Mouse (Mus musculus): ENCODE results near the gene AU040320.

The AU040320 gene

DNA sequence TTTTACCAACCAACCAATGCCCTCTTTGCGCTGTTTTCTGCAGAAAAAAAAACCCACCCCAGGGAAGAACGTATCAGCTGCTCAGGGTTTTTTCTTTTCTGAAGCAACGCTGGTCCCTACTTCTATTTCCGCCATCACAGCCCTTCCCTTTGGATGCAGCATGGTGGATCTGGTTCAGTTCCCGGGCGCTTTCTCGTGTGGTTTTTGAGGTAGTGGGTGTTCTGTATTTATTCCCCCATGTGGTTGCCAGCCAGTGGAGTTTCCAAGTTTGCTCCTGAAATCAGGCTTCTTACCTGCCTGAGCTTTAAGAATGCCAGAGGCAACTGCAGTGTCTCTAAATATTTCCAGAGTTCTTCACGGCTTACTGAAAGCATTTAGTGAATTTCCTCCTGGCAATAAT is 29.2 kb downstream of the AU040320 start:
- DNase-seq (ENCODE audit: low read depth in 1 of 2, low spot score in 2 of 2) = no peak

- no peak for DNase-seq (ENCODE audit: low read depth in 1 of 2, low spot score in 2 of 2)
Observed at GRCm38 (mm10) chr4:126782996-126783395, 29.7 kb downstream of the AU040320 start.

DNA sequence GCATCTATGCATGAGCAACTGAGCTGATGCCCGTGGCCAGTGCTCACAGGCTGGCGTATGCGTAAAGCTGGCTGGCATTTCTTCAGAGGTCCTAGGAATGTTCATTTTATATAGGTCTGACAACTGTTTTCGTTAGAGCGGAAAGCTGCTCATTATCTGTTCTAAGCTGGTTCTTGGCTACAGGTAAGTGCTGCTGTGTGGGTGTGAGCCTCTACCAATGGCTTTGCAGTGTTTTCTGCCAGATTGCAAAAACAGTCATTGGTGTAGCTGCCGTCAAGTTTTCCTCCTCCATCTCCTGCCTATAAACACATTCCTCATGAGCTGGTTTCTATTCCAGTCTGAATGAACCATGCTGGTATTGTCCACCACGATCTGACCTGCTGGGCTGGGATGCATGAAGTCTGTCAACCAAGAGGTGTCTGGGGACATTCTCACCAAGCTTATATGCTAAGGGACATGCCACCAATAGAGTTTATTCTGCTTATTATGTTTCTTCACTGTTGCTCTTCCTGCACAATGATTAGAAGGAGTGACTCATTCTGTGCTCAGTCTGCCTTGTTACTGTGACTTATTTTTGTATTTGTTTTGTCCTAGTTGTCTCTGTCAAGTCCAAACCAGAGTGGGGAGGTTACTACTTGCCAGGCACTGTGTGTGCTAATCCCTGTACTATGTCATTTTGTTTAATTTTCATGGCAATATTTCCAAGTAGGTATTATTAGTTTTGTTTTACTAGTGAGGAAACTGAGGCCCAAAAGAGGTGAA is 39.2 kb downstream of the AU040320 start:
- DNase-seq (ENCODE audit: low read depth in 1 of 2, low spot score in 2 of 2) = no peak

- no peak for DNase-seq (ENCODE audit: low read depth in 1 of 2, low spot score in 2 of 2)
Observed at GRCm38 (mm10) chr4:126802174-126802573, 48.8 kb downstream of the AU040320 start.

GRCm38 (mm10) chr4:126803268-126803873 is 50.0 kb downstream of the AU040320 start:
- no peak for DNase-seq (ENCODE audit: low read depth in 1 of 2, low spot score in 2 of 2)

- no peak for DNase-seq (ENCODE audit: low read depth in 1 of 2, low spot score in 2 of 2)
Observed at GRCm38 (mm10) chr4:126805741-126806140, 52.4 kb downstream of the AU040320 start.

DNA sequence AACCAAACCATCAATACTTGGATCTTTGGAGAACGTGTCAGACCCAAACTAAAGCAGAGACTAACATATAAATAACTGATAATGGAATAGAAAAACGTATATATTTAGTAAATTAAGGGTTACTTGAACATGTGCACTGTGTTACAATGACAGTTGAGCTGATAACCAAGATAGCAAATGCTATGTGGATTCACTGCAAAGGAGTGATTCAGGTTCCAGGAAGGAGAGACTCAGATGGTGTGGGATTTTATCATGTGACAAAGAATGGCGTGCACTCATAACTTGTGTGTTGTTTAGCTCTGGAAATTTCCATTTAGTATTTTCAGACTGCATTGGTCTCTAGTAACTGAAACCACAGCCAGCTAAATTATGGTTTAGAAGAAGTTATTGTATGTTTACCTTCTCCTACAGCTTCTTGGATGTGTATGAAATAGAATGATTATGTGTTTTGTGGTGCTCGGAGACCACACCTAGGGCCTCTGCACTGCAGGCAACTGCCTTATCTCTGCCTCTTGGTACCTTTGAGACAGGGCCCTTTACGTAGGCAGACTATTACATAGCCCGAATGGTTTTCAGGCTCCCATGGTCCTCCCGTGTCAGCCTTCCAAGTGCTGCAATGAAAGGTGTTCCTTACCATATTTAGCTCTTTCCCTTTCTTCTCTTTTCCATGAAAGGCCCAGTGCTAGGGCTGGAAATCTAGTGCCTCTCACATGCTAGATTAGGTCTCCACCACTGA is 53.5 kb downstream of the AU040320 start:
- DNase-seq (ENCODE audit: low read depth in 1 of 2, low spot score in 2 of 2) = no peak

DNA sequence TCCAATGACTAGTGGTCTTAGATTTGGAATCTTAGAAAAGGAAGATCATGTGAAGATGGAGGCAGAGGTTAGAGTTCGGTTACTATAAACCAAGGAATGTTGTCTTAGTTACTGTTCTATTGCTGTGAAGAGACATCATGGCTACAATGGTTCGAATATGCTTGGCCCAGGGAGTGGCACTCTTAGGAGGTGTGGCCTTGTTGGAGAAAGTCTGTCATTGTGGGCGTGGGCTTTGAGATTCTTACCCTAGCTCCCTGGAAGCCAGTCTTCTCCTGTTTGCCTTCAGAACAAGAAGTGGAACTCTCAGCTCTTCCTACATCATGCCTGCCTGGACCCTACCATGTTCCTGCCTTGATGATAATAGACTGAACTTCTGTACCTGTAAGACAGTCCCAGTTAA is 57.2 kb downstream of the AU040320 start:
- DNase-seq (ENCODE audit: low read depth in 1 of 2, low spot score in 2 of 2) = no peak

DNA sequence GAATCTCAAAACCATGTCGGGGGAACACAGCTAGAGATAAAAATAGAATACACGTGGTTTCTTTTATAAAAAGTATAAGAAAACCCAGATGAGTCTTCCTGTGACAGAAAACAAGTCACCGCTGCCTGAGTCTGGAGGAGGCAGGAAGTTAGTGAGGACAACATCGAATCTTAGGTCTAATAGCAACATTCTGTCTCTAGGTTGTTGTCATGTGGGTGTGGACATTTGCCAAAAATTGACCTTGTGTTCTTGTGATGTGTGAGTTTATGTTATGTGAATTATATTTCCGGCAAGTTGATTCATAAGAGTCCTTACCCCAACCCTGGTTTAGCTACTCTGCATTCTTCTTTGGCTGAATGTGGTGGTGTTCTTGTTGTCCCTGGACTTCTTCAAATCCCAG is 59.9 kb downstream of the AU040320 start:
- no peak for DNase-seq (ENCODE audit: low read depth in 1 of 2, low spot score in 2 of 2)

GRCm38 (mm10) chr4:126814854-126815253 is 61.5 kb downstream of the AU040320 start:
- no peak for DNase-seq (ENCODE audit: low read depth in 1 of 2, low spot score in 2 of 2)

GRCm38 (mm10) chr4:126822891-126823882 is 69.8 kb downstream of the AU040320 start:
- DNase-seq (ENCODE audit: low read depth in 1 of 2, low spot score in 2 of 2) = no peak

GRCm38 (mm10) chr4:126823917-126824316 is 70.6 kb downstream of the AU040320 start:
- DNase-seq (ENCODE audit: low read depth in 1 of 2, low spot score in 2 of 2) = no peak

- no peak for DNase-seq (ENCODE audit: low read depth in 1 of 2, low spot score in 2 of 2)
Observed at GRCm38 (mm10) chr4:126831122-126831521, 77.8 kb downstream of the AU040320 start.

DNA sequence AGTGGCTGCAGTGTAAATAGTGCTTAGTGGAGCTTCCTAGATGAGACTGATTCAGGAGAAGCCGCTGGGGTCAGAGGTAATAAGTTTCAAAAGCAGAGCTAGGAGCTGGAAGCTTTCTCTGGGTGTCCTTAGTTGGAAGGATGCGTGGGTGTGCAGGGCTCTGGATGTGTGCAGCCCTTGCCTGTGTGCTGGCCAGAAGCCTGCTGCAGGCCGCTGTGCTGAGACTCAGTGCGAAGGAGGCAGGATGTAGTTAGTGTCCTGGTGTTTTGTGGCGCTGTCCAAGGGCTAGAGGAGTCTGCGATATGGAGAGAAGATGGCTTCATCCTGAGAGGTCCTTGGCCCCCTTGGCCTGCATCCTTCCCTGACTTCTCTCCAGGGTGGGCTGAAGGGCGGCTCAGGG is 85.5 kb downstream of the AU040320 start:
- no peak for DNase-seq (ENCODE audit: low read depth in 1 of 2, low spot score in 2 of 2)

DNA sequence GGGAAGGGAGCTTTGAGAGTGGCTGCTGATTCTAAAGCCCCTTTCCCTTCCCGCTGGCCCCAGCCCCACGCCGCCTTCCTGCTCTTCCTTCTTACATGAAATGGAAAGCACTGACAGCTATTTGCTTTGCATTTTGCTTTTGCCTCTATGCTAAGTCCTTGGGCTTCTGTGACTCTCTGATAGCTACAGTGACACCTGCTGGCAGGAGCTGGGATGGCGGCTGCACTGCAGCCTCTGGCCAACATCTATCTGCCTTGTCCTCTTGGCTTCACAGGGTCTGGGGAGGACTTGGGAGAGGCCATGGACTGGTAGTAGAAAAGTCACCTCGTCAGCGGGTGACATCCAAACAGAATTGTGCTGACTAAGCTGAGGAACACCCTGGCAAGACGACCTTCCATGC is 86.5 kb downstream of the AU040320 start:
- peak; percentile 13 to 49 for DNase-seq (ENCODE audit: low read depth in 1 of 2, low spot score in 2 of 2)

DNA sequence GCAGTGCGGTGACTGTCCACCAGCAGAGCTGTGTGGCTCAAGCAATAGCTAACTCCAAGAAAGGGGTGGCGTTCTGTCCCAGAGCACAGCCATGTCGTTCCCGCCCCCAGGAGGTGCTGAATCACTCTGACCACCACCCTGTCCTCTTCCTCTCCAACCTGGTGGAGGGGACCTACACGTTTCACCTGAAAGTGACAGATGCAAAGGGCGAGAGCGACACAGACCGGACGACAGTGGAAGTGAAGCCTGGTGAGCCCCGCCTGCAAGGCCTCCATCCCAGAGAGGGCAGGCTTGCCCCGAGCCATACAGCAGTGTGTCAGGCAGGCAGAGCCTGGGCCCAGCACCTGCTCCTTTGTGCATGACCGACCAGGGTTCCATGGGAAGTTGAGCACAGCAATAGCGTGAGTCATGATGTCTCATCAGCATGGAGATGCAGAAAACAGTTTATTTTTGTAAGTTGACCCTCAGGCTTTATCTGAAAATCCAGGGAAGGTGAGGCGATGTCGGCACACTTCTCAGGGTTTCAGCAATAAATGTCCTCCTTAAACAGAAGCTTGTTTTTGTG is 87.7 kb downstream of the AU040320 start:
- DNase-seq (ENCODE audit: low read depth in 1 of 2, low spot score in 2 of 2) = no peak

DNA sequence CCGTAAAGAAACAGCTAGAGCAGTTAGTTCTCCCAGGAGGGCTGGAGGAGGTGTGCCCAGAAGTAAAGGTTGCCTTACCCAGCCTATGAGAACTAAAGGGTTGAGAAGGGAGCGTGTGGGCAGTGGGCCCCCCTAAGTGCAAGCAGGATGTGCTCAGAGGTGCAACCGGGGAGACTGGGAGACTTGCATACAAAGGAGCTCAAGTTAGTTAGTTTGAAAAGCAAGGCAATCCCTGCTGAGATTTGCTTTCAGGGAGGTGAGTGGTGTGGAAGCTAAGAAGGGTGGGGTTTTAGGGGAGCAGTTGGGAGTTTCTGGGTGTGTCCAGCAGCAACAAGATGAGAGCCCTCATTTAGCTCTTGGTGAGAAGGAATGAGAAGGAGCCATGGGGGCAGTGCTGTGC is 89.6 kb downstream of the AU040320 start:
- no peak for DNase-seq (ENCODE audit: low read depth in 1 of 2, low spot score in 2 of 2)

- no peak for DNase-seq (ENCODE audit: low read depth in 1 of 2, low spot score in 2 of 2)
Observed at GRCm38 (mm10) chr4:126845664-126846063, 92.3 kb downstream of the AU040320 start.

DNA sequence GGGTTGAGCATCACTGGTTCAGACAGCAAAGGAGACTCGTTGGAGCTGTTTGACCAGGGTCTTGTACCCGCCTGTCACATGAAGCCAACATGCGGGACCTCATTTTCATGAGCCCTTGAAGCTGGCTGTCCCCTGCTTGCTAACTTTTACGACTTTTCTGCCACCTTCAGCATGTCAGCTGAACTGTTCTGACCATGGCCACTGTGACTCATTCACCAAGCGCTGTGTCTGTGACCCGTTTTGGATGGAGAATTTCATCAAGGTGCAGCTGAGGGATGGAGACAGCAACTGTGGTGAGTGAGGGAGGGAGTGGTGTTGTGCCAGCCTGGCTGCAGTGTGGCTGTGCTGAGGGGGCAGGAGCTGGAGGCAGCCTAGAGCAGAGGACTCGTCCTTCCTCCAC is 93.6 kb downstream of the AU040320 start:
- no peak for DNase-seq (ENCODE audit: low read depth in 1 of 2, low spot score in 2 of 2)

DNA sequence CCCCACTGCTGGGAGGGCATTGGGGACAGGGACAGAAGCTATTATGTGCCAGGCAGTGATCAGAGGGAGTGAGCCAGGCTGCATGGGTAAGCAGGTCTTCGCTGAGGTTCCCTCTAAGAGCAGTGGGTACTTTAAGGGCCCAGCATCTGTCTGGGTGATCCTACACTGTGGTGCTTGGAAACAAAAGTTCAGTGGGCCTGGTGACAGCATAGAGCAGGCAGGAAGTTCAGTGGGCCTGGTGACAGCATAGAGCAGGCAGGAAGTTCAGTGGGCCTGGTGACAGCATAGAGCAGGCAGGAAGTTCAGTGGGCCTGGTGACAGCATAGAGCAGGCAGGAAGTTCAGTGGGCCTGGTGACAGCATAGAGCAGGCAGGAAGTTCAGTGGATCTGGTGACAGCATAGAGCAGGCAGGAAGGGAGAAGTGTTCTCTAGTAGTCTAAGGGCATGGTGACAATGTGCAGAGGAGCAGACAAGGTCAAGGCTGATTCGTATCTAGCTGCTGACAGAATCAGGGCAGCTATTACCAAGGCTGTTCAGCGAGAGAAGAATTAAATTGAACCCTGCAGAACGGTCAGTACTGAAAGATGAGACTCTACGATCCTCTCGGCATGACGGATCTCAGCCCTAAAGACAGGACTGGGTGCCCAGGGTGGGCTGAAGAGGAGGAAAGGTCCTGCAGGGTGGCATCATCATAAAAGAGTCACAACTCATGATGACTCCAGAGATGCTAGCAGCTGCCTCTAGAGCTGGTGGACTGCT is 96.9 kb downstream of the AU040320 start:
- DNase-seq (ENCODE audit: low read depth in 1 of 2, low spot score in 2 of 2) = no peak
